Mouse (Mus musculus) T-helper 17 cell (primary cell): ENCODE data around the gene Ackr2.

Source experiments
- in situ Hi-C, 2 experiments: fragments of 300-600 bp; cut with MboI, MseI; formaldehyde crosslinking; loops; 1 replicate in 1 of 2; 2 replicates in 1 of 2; pipeline ENCODE4 v1.15.1; 2025; ENCODE audit warnings: high pct_unique_total_duplicates in 2 of 2

Gene Ackr2

DNA sequence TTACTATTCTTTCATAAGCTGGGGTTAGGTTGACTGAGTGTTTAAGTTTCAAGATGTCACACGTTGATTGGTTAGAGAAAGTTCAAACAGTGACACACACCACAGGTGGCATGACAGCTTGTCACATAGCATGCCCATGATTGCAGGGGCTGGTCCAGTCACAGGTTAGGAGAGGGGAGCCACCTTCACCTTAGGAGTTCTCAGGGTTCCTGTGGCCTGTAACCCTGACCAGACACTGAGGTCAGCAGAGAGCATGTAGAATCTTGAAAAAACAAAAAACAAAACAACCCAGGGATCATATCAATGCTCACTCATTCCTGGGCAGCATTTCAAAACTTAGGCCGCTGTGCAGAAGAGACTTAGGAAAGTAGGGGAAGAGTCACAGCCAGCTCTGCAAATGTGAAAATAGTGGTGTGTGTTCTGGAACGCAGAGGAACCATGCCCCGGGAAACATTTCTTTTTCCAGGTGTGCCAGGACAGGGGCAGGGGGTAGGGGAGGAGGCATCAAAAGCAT lies 8.2 kb upstream of the Ackr2 start:
- in situ Hi-C loops, result no loop called here

DNA sequence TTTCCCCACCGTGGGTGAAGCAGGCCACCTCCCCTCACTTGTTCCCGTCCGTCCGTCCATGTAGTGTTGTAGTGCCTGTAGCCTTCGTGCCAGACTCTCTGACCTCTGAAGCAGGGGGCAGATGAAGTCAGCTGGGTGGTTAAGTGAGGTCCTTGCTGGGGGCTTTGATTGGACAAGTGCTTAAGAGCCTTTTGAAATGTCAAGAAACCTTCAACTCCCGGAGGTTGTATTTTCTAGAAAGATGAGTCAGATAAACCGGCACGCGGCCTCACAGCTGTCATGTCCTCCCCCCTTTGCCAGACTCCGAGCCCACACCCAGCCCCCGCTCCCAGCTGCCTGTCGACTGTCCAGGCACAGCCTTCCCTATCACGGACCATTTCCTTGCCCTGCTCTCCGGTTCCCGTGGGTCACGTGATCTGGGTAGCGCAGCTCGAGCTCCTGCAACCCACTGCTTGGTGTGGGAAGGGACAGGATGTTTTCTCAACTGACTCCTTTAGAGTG lies 7.7 kb upstream of the Ackr2 start:
- in situ Hi-C loops, result no loop called here

DNA sequence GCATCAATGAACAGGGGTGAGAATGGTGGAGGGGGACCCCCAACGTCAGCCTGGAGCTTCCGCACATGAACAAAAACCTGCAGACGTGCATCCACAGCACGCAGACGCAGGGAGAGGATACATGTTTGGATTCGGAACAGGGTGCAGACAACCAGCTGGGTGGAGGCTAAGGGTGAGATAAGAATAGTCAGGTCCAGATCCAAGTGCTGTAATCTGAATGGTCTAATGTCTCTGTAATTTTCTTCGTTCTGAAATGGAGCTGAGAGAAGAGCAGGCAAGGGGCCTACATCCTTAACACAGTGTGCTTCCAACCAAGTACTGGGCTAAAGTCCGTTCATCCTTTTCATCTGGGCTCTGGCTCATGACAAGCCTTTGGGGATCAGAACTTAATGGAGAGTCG lies 6.9 kb upstream of the Ackr2 start:
- in situ Hi-C loops, result no loop called here

DNA sequence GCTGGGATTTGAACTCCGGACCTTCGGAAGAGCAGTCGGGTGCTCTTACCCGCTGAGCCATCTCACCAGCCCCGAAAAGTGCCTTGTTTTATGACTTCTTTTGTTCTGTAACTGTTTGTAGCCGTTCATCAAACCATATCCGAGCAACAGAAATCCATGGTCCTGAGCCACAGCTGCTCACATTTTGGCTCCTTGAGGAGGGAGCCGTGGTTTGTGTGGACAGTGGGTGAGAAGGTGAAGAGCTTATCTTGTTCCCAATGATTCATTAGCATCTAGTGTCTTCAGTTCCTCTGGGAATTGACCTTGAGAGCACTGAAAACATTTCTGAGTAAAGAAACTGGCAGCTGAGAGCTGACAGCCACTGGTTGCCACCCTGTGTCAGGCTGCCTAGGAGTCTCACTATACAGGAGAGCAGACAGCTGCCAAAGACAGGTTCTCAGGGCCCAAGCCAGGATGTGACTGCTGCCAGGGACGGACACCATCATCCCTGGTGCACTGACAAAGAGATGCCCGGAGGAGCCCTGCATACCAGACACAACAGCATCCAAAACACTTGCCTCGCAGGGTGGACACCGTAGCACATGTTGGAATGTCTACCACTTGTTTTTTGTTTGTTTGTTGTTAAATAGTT lies 6.0 kb upstream of the Ackr2 start:
- in situ Hi-C loops, result no loop called here

DNA sequence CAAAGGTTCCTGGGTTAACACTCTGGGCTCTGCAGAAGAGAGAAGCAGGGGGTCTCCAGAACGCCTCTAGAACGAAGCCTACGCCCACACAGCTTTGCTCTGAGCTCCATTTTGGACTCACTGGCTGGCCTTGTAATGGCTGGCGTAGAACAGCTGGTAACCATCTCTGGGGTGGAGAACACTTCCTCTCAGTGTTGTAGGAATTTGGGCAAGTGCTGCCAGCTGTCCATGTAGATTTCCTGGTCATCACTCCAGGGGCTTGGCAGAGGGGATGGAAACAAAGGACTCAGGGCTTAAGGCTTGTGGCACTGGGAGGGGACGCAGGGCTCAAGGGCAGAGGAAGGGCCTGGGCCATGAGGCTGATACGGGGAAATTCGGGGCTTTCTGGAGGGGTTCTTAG lies 3.7 kb upstream of the Ackr2 start:
- in situ Hi-C loops, result no loop called here

DNA sequence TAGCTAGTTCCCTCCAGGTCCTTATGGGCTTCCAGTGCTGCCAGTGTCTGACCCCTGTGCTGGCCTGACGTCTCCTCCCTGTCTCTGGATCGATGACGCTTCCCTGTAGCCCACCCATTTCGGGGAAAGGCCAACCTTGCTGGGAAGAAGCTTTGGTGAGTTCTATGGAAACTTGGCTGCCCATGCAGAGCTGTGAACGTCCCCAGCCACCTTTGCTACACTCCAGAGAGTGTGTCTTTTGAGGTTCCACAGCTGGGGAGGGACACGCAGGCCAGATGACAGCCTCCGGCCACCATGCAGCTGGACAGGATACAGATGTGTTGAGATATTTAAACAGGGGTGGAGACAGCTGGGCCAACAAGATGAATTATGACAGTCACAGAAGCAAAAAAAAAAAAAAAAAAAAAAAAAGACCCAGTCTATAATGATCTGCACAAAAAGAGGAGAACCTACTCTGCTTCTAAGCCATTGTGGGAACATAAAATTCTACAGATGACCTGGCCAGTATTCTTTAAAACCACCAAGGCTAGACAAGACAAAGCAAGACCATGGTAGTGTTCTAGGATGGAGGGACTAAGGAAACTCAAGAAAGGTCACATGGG lies 2.7 kb upstream of the Ackr2 start:
- in situ Hi-C loops, result no loop called here

DNA sequence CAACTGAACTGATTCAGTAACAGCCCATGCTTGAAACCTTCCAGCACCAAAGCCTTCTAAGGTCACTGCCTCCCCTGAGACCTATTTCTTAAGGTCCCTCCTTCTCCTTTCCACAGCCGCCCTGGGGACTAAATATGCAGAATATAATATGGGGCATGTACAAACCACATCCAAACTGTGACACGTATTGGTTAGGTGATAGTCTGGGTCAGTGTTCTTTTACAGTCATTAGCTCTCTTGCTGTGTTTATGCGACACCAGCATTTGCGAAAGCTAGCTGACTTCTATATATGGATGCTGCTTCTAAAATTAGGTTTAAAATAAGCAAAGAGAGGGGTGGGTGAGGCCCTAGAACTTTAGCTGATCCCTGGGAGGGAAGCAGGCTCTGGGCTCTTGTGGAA lies 1.3 kb upstream of the Ackr2 start:
- in situ Hi-C loops, result no loop called here

DNA sequence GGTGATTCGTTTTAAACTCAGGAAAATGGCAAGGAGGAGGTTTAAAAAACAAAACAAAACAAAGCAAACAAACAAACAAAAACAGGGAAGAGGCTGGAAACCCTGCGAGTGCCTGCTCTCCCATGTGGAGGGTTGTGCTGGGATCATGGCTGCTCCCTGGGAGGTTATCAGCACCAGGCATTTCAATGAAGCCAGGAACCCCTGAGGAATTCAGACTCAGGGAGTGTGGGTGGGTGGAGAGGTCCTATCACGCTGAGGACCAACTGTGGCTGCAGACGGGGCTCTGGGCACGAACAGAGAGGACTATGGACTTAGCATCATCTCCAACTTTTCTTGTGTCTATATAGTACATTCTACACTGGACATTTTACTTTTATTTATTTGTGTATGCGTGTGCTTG lies 1.2 kb downstream of the Ackr2 start:
- in situ Hi-C loops, result no loop called here

DNA sequence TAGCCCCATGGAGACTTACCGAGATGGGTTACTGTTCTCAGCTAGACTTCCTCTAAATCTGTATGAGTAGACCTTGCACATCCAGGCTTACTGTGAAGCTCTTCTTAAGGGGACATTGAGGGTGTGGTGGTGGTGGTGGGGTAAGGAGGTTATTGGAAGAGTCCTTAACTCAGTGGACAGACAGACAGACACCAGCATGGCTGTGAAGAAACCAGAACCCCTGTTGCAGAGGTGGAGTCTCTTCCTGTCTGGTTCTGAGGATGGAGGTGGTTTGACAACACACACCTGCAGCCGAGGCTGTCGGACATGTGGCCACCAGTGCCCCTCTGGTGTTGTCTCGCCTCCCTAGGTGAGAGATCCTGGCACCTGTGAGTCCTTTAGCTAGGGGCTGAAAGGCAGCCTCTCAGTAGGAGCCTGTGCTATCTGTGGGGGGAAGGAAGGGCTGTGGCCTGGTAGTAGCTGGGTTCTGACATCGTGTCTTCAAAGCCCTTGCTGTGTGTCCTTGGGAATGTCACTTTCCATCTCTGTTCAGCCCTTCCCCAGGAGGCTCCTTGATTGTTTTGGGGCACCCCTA lies 2.2 kb downstream of the Ackr2 start:
- in situ Hi-C loops, result no loop called here

DNA sequence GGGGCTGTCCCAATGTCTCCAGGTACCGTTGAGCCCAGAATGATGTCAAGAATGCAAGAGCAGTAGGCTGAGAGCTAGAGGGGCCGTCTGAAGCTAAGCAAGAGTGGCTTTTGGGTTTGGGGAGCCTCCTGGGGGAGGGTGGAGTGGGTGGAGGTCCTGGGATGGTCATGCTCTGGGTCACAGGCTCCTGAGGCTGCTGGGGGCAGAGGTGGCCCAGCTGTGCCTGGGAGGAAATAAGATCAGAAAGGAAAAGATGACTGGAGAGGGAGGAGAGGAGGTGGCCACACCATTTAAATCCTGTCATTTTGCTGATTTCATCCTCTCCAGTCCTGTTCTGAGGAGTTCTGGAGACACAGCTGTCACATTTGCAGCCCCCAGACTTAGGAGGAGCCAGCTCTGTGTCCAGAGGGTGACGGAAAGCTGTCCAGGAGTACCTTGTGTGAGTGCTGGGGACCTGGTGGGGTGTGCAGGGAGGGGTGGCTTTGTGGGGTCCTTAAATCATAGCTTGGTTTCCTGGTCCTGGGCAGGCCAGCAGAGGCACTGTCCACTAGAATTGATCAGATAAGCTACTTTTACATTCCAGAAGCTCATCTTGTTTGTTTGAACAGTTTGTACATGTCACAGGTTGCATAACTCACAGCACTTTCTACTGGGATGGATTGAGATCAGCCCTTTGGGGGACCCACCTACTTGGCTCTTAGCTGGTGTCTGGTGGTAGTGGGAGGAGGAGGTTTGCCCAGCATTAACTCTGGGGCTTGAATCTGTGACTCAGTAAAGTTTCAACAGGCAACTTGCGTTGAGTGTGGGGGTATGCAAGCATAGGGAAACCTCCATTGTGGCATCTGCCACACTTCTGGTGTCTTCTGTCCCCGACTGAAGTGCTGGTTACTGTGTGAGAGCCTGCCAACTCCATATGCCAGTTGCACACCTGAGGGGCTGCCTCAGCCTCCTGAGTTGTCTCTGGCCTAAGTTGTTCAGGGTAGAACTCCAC lies 3.9 kb downstream of the Ackr2 start:
- in situ Hi-C loops, result no loop called here

DNA sequence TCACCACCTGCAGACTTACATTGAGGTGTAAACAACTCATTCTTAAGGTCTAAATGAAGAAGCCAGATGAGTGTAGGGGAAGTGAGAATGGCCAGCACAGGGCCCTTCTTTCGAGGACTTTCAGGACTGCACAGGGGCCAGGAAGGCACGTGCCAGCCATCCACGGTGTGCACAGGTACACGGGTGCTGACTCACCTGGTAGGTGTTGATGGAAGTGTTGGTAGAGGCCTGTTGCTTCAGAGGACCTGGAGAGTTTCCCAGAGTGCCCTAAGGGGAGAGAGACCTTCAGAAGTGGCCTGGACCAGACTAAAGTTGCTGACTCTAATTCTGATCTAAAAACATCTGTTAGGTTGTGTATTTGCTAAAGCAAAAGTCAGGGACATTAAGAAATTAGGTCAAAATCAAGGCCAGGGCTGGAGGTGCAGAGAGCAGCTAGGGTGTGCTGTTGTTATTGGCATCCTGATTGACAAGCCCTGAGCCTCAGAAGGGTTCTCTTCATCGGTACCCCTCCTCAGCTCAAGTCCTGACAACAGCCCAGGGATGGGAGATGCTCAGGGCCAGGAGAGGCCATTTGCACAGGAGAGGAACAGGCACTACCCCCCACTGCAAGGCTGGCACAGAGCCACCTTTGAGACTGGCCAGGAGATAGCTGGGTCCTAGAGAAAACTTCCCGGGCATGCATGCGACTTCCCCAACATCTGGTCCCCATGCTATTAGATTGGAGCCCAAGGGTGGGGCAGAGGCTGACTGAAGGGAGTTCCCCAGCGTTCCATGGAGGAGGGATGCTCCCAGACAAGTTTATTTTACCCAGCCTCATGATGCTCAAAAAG lies 5.5 kb downstream of the Ackr2 start:
- in situ Hi-C loops, result no loop called here

DNA sequence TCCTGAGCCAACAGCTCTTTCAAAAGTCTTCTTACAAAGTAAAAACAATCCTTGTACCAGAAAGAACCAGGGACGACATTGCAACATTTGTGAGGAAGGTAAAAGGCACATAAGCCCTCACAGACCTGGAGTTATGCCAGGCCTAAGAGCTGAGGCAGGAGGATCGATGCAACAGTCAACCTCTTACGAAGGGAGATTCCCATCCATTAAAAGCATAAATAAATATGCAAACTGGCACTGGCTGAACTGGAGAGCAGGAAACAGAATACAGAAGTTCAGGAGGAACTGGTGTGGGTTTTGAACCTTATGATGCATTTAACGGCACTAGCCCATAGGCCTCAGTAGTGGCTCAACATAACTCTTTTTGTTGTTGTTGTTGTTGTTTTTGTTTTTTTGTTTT lies 6.2 kb downstream of the Ackr2 start:
- in situ Hi-C loops, result no loop called here

DNA sequence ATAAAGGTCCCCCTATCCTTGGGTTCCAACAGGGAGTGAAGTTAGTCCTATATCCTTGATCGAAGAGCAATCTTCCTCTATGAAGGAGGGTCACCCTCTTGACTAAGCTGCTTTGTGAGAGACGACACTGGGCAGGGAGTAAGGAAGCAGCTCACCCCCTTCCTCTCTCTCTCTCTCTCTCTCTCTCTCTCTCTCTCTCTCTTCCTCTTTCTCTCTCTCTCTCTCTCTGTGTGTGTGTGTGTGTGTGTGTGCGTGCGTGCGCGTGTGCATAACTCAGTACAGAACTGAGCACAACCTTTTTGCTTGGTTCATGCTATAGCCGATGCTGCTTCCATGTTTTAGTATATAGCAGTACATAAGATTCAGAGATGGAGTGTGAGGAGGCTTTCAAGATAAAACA lies 6.8 kb downstream of the Ackr2 start:
- in situ Hi-C loops, result no loop called here

DNA sequence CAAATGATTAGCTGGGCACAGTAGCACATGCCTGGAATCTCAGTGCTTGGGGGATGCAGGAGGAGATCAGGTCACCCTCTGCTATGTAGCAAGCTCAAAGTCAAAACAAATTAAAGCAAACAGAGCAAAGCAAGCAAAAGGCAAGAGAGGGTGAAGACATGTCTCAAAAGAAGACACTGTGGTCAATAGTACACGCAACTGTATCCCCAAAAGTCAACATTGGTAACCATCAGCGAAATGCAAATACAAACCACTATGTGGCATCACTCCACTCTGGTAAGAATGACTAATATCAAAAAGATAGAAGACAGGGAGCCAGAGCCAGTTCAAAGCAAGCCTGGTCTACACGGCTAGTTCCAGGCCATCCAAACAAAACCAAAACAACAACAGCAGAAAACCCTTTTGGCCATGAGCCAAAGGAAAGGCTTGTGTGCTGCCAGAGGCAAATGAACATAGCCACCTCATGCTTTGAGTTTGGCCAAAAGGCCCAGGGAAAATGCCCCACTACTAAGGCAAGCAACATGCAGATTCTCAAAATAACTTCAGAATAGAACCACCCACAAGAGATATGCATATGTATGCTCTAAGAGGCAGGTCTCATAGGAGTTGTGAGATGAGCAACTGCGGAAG lies 7.5 kb downstream of the Ackr2 start:
- in situ Hi-C loops, result no loop called here

DNA sequence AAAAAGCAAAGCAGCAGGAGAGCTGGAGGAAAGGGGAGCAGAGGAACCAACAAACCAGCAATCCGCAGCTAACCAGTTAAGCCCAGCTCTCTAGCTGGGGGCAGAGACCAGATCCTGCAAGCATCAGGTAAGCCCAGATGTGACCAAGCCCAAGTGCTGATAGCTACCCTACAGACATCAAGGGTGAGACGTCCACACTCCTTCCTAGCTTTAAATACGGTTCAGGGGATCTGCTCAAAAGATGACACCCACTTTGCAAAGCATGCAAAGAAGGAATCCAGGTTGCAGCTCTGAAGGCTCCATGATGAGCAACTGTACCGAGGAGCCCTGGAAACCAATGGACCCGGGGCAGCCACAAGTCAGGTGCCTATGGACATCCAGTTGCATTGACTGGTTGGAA lies 8.3 kb downstream of the Ackr2 start:
- in situ Hi-C loops, result no loop called here

DNA sequence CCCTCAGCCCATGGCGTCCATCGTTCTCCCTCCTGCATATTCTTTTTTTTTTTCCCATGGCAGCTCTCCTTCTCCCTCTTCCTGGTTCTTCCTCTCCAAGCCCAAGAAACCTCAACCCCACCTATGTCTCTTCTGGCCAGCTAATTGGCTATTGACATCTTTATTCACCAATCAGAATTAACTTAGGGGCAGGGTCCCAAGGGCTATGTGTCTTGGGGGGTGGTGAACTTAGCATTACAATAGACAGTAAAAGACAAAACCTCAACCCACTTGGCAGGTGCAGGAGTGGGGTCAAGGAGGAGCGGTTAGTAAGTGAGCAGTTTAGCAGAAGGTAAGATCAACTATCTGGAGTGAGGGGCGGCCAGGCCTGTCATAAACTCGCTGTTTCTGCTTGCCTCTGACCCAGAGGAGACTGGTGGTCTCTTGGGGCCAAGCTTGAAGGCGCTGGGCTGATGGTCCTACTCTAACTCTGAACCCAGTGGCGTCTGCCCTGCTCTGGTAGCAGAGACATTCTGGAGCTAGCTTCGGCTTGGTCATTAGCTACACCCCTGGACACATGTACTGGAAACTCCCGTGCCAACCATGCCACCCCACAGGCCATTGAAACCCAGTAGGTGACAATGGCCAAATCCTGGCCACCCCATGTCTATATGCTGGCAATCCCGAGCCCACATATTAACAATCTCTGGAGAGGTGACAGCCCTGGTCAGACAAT lies 9.4 kb downstream of the Ackr2 start:
- in situ Hi-C loops, result no loop called here

DNA sequence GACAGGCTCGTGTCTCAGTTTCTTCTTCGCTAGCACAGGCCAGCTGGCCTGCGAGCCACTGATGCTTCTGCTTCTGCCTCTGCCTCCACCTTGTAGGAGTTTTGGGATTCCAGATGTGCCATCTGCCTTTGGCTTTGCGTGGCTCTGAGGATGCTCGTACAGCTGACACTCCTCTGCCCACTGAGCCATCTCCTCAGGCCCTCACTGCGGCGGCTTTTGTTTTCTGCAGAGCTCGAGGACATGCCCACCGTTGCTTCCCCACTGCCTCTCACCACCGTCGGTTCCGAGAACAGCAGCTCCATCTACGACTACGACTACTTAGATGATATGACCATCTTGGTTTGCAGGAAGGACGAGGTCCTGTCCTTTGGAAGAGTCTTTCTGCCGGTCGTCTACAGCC lies 10.2 kb downstream of the Ackr2 start:
- in situ Hi-C loops, result no loop called here

DNA sequence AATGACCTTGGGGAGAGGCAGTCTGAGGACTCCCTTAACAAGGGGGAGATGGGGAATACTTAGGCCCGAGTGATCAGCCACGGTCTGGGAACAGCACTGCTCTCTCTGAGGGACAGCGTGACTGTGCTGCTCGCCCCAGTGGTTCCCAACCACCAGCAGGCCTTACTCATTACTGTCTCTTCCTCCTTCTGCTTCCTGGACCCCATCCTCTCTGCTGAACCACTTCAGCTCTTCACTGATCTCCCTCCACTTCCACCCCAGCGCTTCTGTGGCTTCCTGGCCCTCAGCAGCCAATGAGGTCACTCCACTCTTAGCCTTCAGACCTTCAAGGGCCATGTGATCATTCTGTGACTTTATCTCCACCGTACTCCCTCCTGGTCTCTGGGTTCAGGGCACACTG lies 11.5 kb downstream of the Ackr2 start:
- in situ Hi-C loops, result no loop called here

DNA sequence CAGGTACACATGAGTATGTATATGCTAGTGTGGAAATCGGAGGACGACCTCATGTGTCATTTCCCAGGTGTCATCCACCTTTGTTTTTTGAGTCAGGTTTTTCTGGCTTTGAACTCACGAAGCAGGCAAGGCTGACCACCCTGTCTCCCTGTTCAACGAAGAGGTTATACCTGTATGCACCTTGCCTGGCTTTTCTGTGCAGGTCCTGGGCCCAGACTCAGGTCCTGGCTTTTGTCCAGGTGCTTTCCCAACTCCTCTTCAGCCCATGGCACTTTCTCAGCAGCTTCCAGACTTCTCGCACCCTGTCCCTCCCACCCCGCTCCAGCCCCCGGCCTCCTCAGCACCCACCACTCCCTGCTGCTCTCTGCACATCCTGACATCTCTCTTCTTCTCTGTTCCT lies 13.0 kb downstream of the Ackr2 start:
- in situ Hi-C loops, result no loop called here

DNA sequence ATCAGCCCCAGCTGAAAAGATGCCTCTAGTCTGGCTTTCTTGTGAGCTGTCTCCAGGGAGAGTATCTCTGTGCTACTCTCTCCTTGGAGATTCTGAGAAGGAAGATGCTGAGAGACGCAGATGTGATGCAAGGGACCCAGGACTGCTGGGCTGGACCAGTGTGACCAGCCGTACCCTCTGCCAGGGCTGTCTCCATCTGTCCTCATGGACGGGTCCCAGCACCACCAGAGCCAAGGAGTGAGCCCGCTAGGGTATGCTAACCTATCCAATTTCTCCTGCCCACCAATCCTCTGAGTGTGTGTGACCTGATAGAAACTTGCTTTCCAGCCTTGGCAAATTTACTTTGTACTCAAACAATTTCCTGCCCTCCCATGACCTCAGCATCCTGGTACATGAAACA lies 14.6 kb downstream of the Ackr2 start:
- in situ Hi-C loops, result no loop called here
